11 mouse cellular contexts compared by ENCODE assay signal in genomic region chr10:68268629-68269028, GRCm38 (mm10). TPM values are rescaled to one million over a fixed set of nuclear protein-coding genes. Genes with fewer than 3 reads are reported as not detected.
DNase-seq lines count a peak whose midpoint lies in the region; ATAC-seq and TF ChIP-seq lines count a peak whose summit lies in the region.
"Had no signal": no experiment of that assay in that cellular context is flagged by ENCODE, and none has a peak within 500 bp of the region (broad histone marks: within the 10 kb centered on the region; RNA-seq: fewer than 3 reads in every experiment).

No protein-coding gene starts in this region.

- no peak for TF ChIP-seq EP300 in CH12.LX (IDR thresholded peaks at IDR 0.05; ENCODE audit: low read length)

- H3K79me2 ChIP-seq in CH12.LX (replicated peaks; ENCODE audit: control insufficient read depth, extremely low read depth, insufficient read depth, poor library complexity, severe bottlenecking): no peaks in the 10 kb centered on the region

- TF ChIP-seq CTCF in CH12.LX (conservative IDR thresholded peaks at IDR 0.05 in 1 of 2, IDR thresholded peaks at IDR 0.05 in 1 of 2; ENCODE audit: low read depth in 2 of 2, low read length in 2 of 2): no peak

- dilution Hi-C loops in CH12.LX (cut with MboI; ENCODE audit: extremely low pct_ligation_motif_present, extremely low pct_unique_long_range_greater_than_20kb, low sequenced_read_pairs): no loop called here

- no peak overlapping the region for H3K4me3 ChIP-seq in CH12.LX (replicated peaks in 1 of 3; ENCODE audit: low read depth in 2 of 3, low read length in 2 of 3, poor library complexity in 1 of 3)
- H3K4me3 ChIP-seq in liver, embryonic 12.5 days: no peak overlapping the region
- no peak overlapping the region for H3K4me3 ChIP-seq in midbrain, embryonic 11.5 days (ENCODE audit: low read depth, low read length)
- H3K4me3 ChIP-seq: embryonic facial prominence, embryonic 12.5 days had no signal

- WGBS in liver, embryonic 12.5 days (ENCODE audit: insufficient replicate concordance): 48% methylated on average over 5 of the region's 5 CpGs
- WGBS in midbrain, embryonic 11.5 days: 80% methylated on average over 5 of the region's 5 CpGs

- peaks cover 0 to 19% of the 10 kb centered on the region in 2 experiments for H3K36me3 ChIP-seq in CH12.LX (replicated peaks in 1 of 2; ENCODE audit: control insufficient read depth in 1 of 2, insufficient read depth in 1 of 2, low read length in 1 of 2)
- no peaks in the 10 kb centered on the region for H3K36me3 ChIP-seq in liver, embryonic 12.5 days
- no peaks in the 10 kb centered on the region for H3K36me3 ChIP-seq in midbrain, embryonic 11.5 days (ENCODE audit: control insufficient read depth, insufficient read depth, low read length)

- H3K27me3 ChIP-seq in CH12.LX (replicated peaks): no peaks in the 10 kb centered on the region
- H3K27me3 ChIP-seq in liver, embryonic 12.5 days (replicated peaks): no peaks in the 10 kb centered on the region
- no peaks in the 10 kb centered on the region for H3K27me3 ChIP-seq in midbrain, embryonic 11.5 days (ENCODE audit: control insufficient read depth, insufficient read depth, low read length)
- H3K27me3 ChIP-seq: embryonic facial prominence, embryonic 12.5 days had no signal

- H3K4me1 ChIP-seq in CH12.LX (ENCODE audit: control insufficient read depth in 1 of 2, insufficient read depth in 2 of 2): peaks cover 11 to 29% of the 10 kb centered on the region in 2 experiments
- H3K4me1 ChIP-seq in liver, embryonic 12.5 days: peaks cover 14% of the 10 kb centered on the region
- H3K4me1 ChIP-seq in midbrain, embryonic 11.5 days (ENCODE audit: control insufficient read depth, insufficient read depth, low read length): no peaks in the 10 kb centered on the region
- H3K4me1 ChIP-seq: embryonic facial prominence, embryonic 12.5 days had no signal

- H3K27ac ChIP-seq in CH12.LX (ENCODE audit: insufficient read depth, low read depth): no peak overlapping the region
- no peak overlapping the region for H3K27ac ChIP-seq in liver, embryonic 12.5 days
- H3K27ac ChIP-seq in midbrain, embryonic 11.5 days (ENCODE audit: low read depth, low read length): no peak overlapping the region
- H3K27ac ChIP-seq: embryonic facial prominence, embryonic 12.5 days; liver, embryonic 14.5 days had no signal

- in situ Hi-C loops in CH12.LX (cut with MboI; ENCODE audit: low pct_ligation_motif_present, low pct_unique_long_range_greater_than_20kb, low sequenced_read_pairs): no loop called here

- peak; percentile 21; the same call in 1 of the 2 replicates for ATAC-seq in liver, embryonic 12.5 days
- no peak for ATAC-seq in midbrain, embryonic 11.5 days (ENCODE audit: low FRiP score)

- no peak for TF ChIP-seq RAD21 in CH12.LX (IDR thresholded peaks at IDR 0.05; ENCODE audit: low read depth, low read length)

- no peak overlapping the region for H3K4me2 ChIP-seq in CH12.LX (ENCODE audit: insufficient read depth, low read depth, poor library complexity, severe bottlenecking)
- no peak overlapping the region for H3K4me2 ChIP-seq in liver, embryonic 12.5 days
- H3K4me2 ChIP-seq in midbrain, embryonic 11.5 days: no peak overlapping the region
- H3K4me2 ChIP-seq: embryonic facial prominence, embryonic 12.5 days had no signal

- peak; percentile 71 for DNase-seq in 416B (ENCODE audit: low read depth)
- DNase-seq in CH12.LX (ENCODE audit: extremely low read depth): no peak
- DNase-seq in kidney, adult 11 months: peak; percentile 83
- no peak for DNase-seq in gastrocnemius, postnatal 4 days (ENCODE audit: low spot score in 2 of 2)
- DNase-seq in adrenal gland, adult 8-10 months: no peak
- DNase-seq in midbrain, embryonic 11.5 days (ENCODE audit: low spot score, missing footprints): no peak
- DNase-seq: gastrocnemius, postnatal 36 days; thymus, postnatal 25 days had no signal

- H3K9ac ChIP-seq in CH12.LX (ENCODE audit: insufficient read depth, low read depth): no peak overlapping the region
- no peak overlapping the region for H3K9ac ChIP-seq in liver, embryonic 12.5 days
- no peak overlapping the region for H3K9ac ChIP-seq in midbrain, embryonic 11.5 days (ENCODE audit: low read length)
- H3K9ac ChIP-seq: embryonic facial prominence, embryonic 12.5 days; liver, embryonic 14.5 days had no signal

- no peaks in the 10 kb centered on the region for H3K9me3 ChIP-seq in CH12.LX (replicated peaks; ENCODE audit: low read length)
- no peaks in the 10 kb centered on the region for H3K9me3 ChIP-seq in liver, embryonic 12.5 days (replicated peaks)
- H3K9me3 ChIP-seq in midbrain, embryonic 11.5 days (ENCODE audit: control insufficient read depth, low read length): no peaks in the 10 kb centered on the region
- H3K9me3 ChIP-seq: embryonic facial prominence, embryonic 12.5 days had no signal

- no peak for TF ChIP-seq POLR2A in CH12.LX (IDR thresholded peaks at IDR 0.05; ENCODE audit: low read depth, low read length)

TF ChIP-seq in CH12.LX, 34 proteins besides CTCF, POLR2A, EP300 and RAD21:
- TF ChIP-seq JUND (conservative IDR thresholded peaks at IDR 0.05; ENCODE audit: low read depth, low read length): no peak
- TF ChIP-seq MYC (IDR thresholded peaks at IDR 0.05; ENCODE audit: low read depth, low read length): peak; percentile 63
- TF ChIP-seq KAT2A (IDR thresholded peaks at IDR 0.05; ENCODE audit: insufficient replicate concordance, low read length): no peak
- peak; percentile 68; the same call in 1 of the 2 replicates for TF ChIP-seq MAX (IDR thresholded peaks at IDR 0.05; ENCODE audit: low read length)

RNA-seq across cellular contexts. Expression of gene Arid5b, which starts 9.9 kb away (rescaled TPM):
- total RNA-seq in CH12.LX (2012; rRNA removed): 1.2 and 1.8 TPM in 2 replicates
- 1.1 and 1.3 TPM in 2 replicates for total RNA-seq in CH12.LX (2014; rRNA removed)
- 2.0 and 2.6 TPM in 2 replicates for polyA plus RNA-seq in CH12.LX (2012; ENCODE audit: insufficient read length, low read depth)
- 6.5 and 7.2 TPM in 2 replicates for polyA plus RNA-seq in liver, embryonic 12.5 days (2016; fragmentation: Nextera tagmentation; extraction: Ambion mirVana)
- total RNA-seq in gastrocnemius, postnatal 4 days (2021): 10 to 100 TPM; 36.1 to 36.9 TPM
- total RNA-seq in adrenal gland, adult 8-10 months (2022): 10 to 100 TPM; 22.5 to 34.7 (median 29.4) TPM
- 13.4 and 13.9 TPM in 2 replicates for polyA plus RNA-seq in midbrain, embryonic 11.5 days (2014; fragmentation: Nextera tagmentation; extraction: Ambion mirVana)

Comparison
In these comparisons a context has a peak if more than half of its experiments do, and no peak if none do; other contexts are left out.
1. DNase-seq: peak in 416B (single experiment) and kidney, adult 11 months (single experiment); none in CH12.LX (single experiment), gastrocnemius, postnatal 4 days (0 of 2), adrenal gland, adult 8-10 months (single experiment) and midbrain, embryonic 11.5 days (single experiment).
2. RNA of gene Arid5b, which starts 9.9 kb away (total RNA-seq): 36.1 to 36.9 TPM in gastrocnemius, postnatal 4 days and 22.5 to 34.7 TPM in adrenal gland, adult 8-10 months; 1.1 to 1.8 TPM in CH12.LX; every median in the first group is over 4 times any median in the second.